Mouse (Mus musculus) inflammation-experienced regulatory T-cells, adult 6 months (primary cell): Measurements from ENCODE around the gene Cbx1. TPM values are rescaled to one million over a fixed set of nuclear protein-coding genes. Genes with fewer than 3 reads are reported as not detected.
"Not testable (repeated sequence)": the region's sequence is repeated elsewhere in the genome, so short reads cannot be mapped to it uniquely, and the experiment has no call there.

Experiments
- ATAC-seq: one replicate; pipeline ENCODE4 v1.8.0; 2017
- polyA plus RNA-seq, 3 experiments: library from polyadenylated mRNA; unstranded; fragments of 100-300 nt; shearing (Covaris generic); gene quantifications; one replicate each; pipeline ENCODE4 v1.2.1; 2017

Cbx1 gene
- polyA plus RNA-seq, 3 experiments from 2014 or later: 52.0 to 73.0 (median 54.7) TPM

- no peak for ATAC-seq
Observed at GRCm38 (mm10) chr11:96776068-96776467, 12.9 kb upstream of the Cbx1 start.

DNA sequence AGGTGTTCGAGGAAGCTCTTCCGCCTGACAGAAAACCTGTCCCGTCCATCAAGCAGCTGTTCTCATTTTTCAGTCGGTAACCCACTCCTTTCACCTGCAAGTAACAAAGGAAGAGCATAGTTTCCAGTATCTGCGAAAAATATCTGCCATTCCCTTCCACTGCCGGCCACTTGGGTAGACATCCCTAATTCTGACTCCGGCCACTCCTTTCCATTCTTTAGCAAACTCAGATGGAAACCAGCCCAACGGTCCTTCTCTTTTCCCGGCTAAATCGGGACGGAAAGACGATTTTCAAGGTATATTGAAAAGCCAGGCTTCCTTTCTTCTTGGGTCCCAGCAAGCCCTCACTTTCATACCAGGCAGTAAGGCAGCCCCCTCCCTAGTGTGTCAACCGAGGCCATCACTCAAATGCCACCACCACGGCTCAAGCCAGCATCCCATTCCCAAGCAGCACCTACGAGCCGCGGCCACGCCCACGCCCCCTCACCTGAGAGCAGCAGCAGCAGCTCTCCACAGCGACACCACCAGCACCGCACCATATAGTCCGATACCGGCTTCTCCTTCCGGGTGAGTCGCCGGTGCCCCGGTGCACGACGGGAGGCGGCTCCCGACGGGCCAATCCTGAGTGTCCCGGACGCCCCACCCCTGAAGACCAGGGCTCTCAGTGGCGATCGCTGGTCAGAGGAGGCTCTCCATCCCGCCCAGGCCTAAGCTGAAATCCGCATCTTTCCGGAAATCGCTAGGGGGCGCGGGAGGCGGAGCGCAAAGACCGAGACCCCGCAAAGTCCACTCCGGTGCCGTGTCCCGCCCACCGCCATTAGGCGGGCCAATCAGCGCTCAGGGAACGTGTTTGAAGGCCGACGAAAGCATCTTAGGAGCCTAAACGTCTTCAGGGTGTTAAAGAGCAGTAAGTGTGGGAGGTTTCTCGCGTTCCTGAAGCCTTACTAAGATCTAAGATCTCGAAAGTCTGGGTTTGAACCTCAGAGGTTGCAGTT lies 11.7 kb upstream of the Cbx1 start, which contains the start of gene Snx11:
Snx11 (minus strand) TSS at position 592 of the 995 bp plus-strand sequence.
- ATAC-seq: peak; percentile 92

GRCm38 (mm10) chr11:96778061-96778627 lies 10.8 kb upstream of the Cbx1 start:
- ATAC-seq: not testable (repeated sequence)

GRCm38 (mm10) chr11:96780306-96780705 lies 8.6 kb upstream of the Cbx1 start:
- ATAC-seq: no peak

DNA sequence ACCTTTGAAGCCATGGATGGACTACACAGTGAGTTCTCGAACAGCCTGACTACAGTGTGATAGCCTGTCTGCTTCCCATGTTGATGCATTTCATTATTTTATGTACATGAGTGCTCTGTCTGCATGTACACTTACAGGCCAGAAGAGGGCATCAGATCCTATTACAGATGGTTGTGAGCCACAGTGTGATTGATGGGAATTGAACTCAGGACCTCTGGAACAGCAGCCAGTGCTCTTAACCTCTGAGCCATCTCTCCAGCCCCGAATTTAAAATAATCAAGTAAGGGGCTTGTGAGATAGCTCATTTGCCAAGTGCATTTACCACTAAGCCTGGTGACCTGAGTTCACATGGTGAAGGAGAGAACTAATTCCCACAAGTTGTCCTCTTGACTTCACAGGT lies 7.5 kb upstream of the Cbx1 start:
- no peak for ATAC-seq

DNA sequence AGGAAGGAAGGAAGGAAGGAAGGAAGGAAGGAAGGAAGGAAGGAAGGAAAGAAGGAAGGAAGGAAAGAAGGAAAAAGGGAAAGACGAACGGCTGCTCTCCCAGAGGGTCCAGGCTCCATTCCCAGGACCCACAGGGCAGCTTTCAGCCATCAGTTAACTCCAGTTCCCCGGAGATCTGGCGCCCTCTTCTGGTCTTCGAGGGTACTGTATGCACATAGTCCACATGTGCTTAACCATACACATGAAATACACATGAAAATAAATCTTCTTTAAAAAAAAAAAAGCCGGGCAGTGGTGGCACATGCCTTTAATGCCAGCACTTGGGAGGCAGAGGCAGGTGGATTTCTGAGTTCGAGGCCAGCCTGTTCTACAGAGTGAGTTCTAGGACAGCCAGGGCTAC lies 4.1 kb upstream of the Cbx1 start:
- not testable (repeated sequence) for ATAC-seq

- ATAC-seq: no peak
Observed at GRCm38 (mm10) chr11:96786731-96787450, 2.0 kb upstream of the Cbx1 start.

GRCm38 (mm10) chr11:96789990-96790389 lies 1.1 kb downstream of the Cbx1 start:
- ATAC-seq: no peak

GRCm38 (mm10) chr11:96790681-96791080 lies 1.8 kb downstream of the Cbx1 start:
- no peak for ATAC-seq

GRCm38 (mm10) chr11:96795491-96795890 lies 6.6 kb downstream of the Cbx1 start:
- no peak for ATAC-seq

DNA sequence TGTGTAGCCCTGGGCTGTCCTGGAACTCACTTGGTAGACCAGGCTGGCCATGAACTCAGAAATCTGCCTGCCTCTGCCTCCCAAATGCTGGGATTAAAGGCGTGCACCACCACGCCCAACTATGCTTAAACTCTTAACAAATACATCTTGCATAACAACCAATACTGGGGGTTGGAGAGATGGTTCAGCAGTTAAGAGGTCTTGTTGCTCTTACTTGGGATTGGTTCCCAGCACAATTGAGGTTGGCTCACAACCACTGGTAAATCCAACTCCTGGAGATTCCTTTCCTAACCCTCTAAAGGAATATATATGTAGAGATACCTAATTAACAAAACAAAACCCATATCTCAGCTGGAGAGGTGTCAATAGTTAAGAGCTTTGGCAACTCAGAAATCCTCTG lies 7.2 kb downstream of the Cbx1 start:
- no peak for ATAC-seq

DNA sequence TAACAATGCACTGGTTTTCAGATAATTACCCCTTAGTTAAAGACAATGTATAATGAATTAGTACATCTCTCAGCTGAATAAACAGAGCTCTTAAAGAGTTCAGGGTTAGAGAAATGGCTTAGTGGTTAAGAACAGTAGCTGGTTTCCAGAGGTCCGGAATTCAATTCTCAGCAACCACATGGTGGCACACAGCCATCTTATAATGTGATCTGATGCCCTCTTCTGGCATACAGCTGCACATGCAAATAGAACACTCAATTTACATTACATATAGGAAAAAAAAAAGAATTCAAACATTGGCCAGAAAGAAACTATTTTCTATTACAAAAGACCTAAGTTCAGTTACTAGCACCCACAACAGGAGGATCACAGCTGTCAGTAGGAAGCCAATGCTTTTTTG lies 7.7 kb downstream of the Cbx1 start:
- ATAC-seq: no peak

GRCm38 (mm10) chr11:96799511-96799910 lies 10.6 kb downstream of the Cbx1 start:
- ATAC-seq: no peak

DNA sequence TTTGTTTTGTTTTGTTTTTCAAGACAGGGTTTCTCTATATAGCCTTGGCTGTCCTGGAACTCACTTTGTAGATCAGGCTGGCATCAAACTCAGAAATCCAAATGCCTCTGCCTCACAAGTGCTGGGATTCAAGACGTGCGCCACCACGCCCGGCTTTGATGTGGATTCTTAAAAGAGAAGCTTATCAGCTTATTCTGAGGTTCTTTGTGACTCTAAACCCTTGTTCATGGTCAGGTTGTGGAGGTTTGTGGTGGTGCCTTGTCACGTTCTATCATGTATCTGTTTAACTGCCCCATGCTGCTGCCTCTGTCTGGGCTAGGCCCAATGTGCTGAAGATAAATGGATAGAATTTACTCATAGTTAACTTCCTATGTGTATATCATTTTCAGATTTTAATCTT lies 16.7 kb downstream of the Cbx1 start:
- ATAC-seq: no peak

DNA sequence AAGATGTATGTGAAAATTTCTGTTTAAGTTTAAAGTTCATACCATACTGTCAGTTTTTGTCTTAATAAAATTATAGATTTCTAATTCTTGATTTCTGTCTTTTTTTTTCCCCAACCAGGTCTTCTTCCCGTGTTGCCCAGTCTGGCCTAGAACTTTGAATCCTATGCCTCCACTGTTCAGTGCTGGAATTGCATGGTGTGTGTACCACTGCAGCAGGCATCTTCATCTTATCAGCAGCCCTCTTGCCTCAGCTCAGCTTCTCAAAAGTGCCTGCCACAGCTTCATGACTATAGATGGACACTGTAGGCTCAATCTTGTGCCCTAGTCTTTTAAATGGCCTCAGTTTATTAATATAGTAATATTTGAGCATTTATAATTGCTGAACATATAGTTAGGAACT lies 19.1 kb downstream of the Cbx1 start:
- ATAC-seq: no peak

DNA sequence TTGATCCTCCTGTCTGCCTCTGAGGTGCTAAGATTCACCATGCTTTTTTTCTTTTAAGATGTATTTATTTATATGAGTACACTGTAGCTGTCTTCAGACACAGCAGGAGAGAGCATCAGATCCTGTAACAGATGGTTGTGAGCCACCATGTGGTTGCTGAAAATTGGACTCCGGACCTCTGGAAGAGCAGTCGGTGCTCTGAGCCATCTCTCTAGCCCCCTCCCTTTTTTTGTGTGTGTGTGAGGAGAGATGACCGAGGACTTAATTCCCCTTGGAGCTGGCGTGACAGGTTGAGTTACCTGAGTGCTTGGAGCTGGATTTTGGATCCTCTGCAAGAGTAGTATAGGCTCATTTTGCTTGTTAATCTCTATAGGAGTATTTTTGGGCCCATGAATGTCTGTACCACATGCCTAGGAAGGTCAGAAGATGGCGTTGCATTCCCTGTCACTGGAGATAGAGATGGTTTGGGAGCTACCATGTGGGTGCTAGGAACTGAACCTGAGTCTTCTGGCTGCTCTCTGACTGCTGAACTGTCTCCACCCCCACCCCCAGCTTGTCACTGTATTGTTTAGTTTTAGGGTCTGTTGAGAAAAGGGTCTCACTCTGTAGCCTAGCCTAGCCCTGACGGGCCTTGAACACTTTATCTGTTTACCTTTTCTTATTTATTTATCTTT lies 20.8 kb downstream of the Cbx1 start:
- ATAC-seq: no peak

DNA sequence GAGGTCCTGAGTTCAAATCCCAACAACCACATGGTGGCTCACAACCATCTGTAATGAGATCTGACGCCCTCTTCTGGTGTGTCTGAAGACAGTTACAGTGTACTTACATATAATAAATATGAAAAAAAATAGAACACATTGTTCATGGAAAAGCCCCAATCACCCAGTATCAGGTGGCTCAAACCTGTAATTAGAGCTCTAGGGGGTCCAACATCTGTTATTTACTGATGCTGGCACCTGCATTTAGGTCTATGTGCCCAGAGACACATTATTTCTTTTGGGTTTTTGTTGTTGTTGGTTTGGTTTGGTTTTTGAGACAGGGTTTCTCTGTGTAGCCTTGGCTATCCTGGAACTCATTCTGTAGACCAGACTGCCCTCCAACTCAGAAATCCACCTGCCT lies 22.3 kb downstream of the Cbx1 start:
- not testable (repeated sequence) for ATAC-seq

DNA sequence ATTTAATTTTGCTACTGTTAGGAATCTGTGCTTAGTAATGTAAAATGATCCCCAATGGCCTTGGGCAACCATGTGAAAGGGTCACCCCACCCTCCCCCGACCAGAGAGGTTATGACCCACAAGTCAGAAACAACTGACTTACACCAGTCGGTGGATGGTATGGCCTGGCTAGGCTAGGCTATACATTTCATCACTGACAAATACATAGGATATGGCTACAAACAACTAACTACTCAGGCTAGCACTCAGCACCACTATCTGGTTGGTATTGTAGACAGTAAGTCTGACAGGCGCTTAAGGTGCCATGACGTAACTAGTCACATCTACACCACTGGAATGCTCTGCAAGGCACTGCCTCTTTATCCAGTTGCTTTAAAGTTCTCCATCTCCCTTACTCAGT lies 24.5 kb downstream of the Cbx1 start:
- no peak for ATAC-seq

GRCm38 (mm10) chr11:96813920-96814319 lies 25.0 kb downstream of the Cbx1 start:
- no peak for ATAC-seq

DNA sequence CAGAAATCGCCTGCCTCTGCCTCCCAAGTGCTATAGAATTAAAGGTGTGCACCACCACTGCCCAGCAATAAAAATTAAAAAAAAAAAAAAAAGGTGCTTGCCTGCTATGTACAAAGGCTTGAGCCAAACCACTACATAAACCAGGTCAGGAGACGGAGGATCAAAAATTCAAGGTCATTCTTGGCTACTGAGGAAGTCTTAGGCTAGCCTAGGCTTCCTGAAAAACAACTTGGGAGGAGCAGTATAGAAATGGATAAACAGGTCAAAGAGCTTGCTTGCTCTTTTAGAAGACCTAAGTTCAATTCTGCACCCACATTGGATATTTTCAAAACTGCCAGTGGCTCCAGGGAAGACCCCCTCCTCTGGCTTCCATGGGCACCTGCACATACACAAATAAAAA lies 25.5 kb downstream of the Cbx1 start:
- no peak for ATAC-seq

- ATAC-seq: no peak
Observed at GRCm38 (mm10) chr11:96815895-96816294, 27.0 kb downstream of the Cbx1 start.

- no peak for ATAC-seq
Observed at GRCm38 (mm10) chr11:96816494-96816893, 27.6 kb downstream of the Cbx1 start.

GRCm38 (mm10) chr11:96816979-96817378 lies 28.1 kb downstream of the Cbx1 start:
- ATAC-seq: no peak
